Mouse (Mus musculus) bone marrow, adult 2 months (tissue): ENCODE results near the gene Pkp4.

Experiments used
- CTCF ChIP-seq: fragments of 200-500 bp; IDR thresholded peaks from 2 replicates; pipeline ENCODE4 v1.5.1; 2011; ENCODE audit warnings: low read length, control low read depth; ENCODE audit not compliant: control insufficient read depth, insufficient read depth
- POLR2A ChIP-seq: fragments of 200-500 bp; IDR thresholded peaks from 2 replicates; pipeline ENCODE4 v1.6.1; 2011; ENCODE audit warnings: low read depth, mild to moderate bottlenecking, control low read depth, low read length, borderline replicate concordance; ENCODE audit not compliant: control insufficient read depth

DNA sequence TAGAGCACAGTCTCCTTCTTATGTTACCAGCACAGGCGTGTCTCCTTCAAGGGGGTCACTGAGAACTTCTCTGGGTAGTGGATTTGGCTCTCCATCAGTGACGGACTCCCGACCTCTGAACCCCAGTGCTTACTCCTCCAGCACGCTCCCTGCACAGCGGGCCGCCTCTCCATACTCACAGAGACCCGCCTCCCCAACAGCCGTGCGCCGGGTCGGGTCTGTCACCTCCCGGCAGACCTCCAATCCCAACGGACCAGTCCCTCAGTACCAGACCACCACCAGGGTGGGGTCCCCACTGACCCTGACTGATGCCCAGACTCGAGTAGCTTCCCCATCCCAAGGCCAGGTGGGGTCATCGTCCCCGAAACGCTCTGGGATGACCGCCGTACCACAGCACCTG, 147.4 kb downstream of the Pkp4 start:
- TF ChIP-seq CTCF = no peak
- TF ChIP-seq POLR2A = no peak
